ENCODE assay signal across 30 mouse cellular contexts in the genomic region with DNA sequence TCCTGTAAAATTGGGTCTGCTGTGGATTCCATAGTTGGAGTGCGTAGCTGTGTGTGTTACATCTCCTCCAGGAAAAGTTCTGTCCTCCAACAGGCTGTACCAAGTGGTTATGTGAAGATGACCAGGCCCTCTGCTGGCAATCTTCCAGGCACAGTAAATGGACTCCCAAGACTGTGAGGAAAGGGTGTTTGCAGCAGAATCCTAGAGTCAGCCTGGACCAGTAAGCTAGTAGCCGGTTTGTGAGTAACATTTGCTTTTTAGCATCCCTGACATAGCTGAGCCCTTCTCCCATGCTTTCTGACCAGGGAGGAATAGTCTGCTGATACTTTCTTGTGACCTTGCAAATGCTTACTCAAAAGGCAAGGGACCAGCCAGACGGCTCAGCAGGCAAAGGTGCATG. TPM values are rescaled to one million over a fixed set of nuclear protein-coding genes. Genes with fewer than 3 reads are reported as not detected.
DNase-seq lines count a peak whose midpoint lies in the region; ATAC-seq and TF ChIP-seq lines count a peak whose summit lies in the region.
"Had no signal": no experiment of that assay in that cellular context is flagged by ENCODE, and none has a peak within 500 bp of the region (broad histone marks: within the 10 kb centered on the region; RNA-seq: fewer than 3 reads in every experiment).

No protein-coding gene starts in this region.

- TF ChIP-seq CTCF in lung, embryonic 14.5 days (IDR thresholded peaks at IDR 0.05; ENCODE audit: low read depth): no peak
- TF ChIP-seq CTCF in intestine, postnatal 0 days (IDR thresholded peaks at IDR 0.05; ENCODE audit: low read depth): no peak

- TF ChIP-seq POLR2A in myocyte (IDR thresholded peaks at IDR 0.05; ENCODE audit: insufficient read length, low read depth): no peak

- no peak overlapping the region for H3ac ChIP-seq in myocyte (ENCODE audit: control insufficient read depth, insufficient read length)

- no peaks in the 10 kb centered on the region; the same call in 1 of the 2 replicates for H3K4me1 ChIP-seq in lung, embryonic 14.5 days (ENCODE audit: insufficient read depth)
- H3K4me1 ChIP-seq in intestine, postnatal 0 days (replicated peaks; ENCODE audit: control insufficient read depth, insufficient read depth, low read length): no peaks in the 10 kb centered on the region
- H3K4me1 ChIP-seq: heart, embryonic 10.5 days had no signal

- no peak overlapping the region for H3K27ac ChIP-seq in lung, embryonic 14.5 days (ENCODE audit: low read depth)
- no peak overlapping the region; the same call in 1 of the 2 replicates for H3K27ac ChIP-seq in intestine, postnatal 0 days (ENCODE audit: low read depth, low read length)
- H3K27ac ChIP-seq: embryonic facial prominence, embryonic 10.5 days; embryonic facial prominence, embryonic 13.5 days; forebrain, embryonic 10.5 days; forebrain, embryonic 13.5 days; heart, adult 2 months; heart, embryonic 10.5 days; heart, embryonic 13.5 days; hindbrain, embryonic 14.5 days; hindbrain, postnatal 0 days had no signal

- no peak overlapping the region for H3K9ac ChIP-seq in lung, embryonic 14.5 days
- H3K9ac ChIP-seq in intestine, postnatal 0 days (ENCODE audit: low read depth, low read length): no peak overlapping the region
- H3K9ac ChIP-seq: embryonic facial prominence, embryonic 13.5 days; forebrain, embryonic 13.5 days; heart, embryonic 13.5 days; hindbrain, embryonic 14.5 days had no signal

- DNase-seq in lung, embryonic 14.5 days: peak; percentile 47
- no peak for DNase-seq in lung, postnatal 36 days
- DNase-seq in A20 (ENCODE audit: low read depth, low spot score) (peak; percentile 23), ZHBTc4 (ENCODE audit: low read depth, low spot score) (peak; percentile 27)
- no peak for DNase-seq in adrenal gland, adult 18-20 months (ENCODE audit: low spot score in 2 of 2)
- no peak for DNase-seq in right cerebral cortex, adult 2 months (ENCODE audit: low spot score in 2 of 2)
- DNase-seq: adrenal gland, postnatal 10 days; adrenal gland, postnatal 36 days; cerebellum, adult 18-20 months; cerebellum, adult 9-11 months; cerebellum, postnatal 25 days; gastrocnemius, postnatal 10 days; gastrocnemius, postnatal 36 days; heart, adult 2 months; heart, postnatal 14 days; heart, postnatal 4 days had no signal

- H3K36me3 ChIP-seq in lung, embryonic 14.5 days (ENCODE audit: insufficient read depth): peaks cover 47% of the 10 kb centered on the region
- H3K36me3 ChIP-seq in myocyte (ENCODE audit: control insufficient read depth, insufficient read depth): peaks cover 45% of the 10 kb centered on the region
- peaks cover 5% of the 10 kb centered on the region; the same call in 1 of the 2 replicates for H3K36me3 ChIP-seq in intestine, postnatal 0 days (ENCODE audit: control insufficient read depth, insufficient read depth)

- ATAC-seq in lung, embryonic 14.5 days (ENCODE audit: insufficient read depth): peak; percentile 26; the same call in 1 of the 2 replicates
- ATAC-seq in intestine, postnatal 0 days: no peak
- ATAC-seq: activated CD4-positive, CD25-positive, alpha-beta regulatory T cell, adult 4 months; forebrain, embryonic 13.5 days; forebrain, embryonic 16.5 days; hindbrain, postnatal 0 days; inflammation-experienced regulatory T-cells, adult 6 months had no signal

- no peaks in the 10 kb centered on the region for H3K9me3 ChIP-seq in lung, embryonic 14.5 days (ENCODE audit: low read depth, low read length)
- no peaks in the 10 kb centered on the region for H3K9me3 ChIP-seq in intestine, postnatal 0 days (ENCODE audit: control insufficient read depth)
- H3K9me3 ChIP-seq: embryonic facial prominence, embryonic 10.5 days; embryonic facial prominence, embryonic 13.5 days; forebrain, embryonic 10.5 days; forebrain, embryonic 13.5 days; G1E; heart, embryonic 10.5 days; heart, embryonic 13.5 days had no signal

- no peak overlapping the region for H3K4me3 ChIP-seq in lung, embryonic 14.5 days (ENCODE audit: low read depth, low read length)
- no peak overlapping the region for H3K4me3 ChIP-seq in myocyte
- H3K4me3 ChIP-seq in intestine, postnatal 0 days (ENCODE audit: low read depth, low read length): no peak overlapping the region
- H3K4me3 ChIP-seq: embryonic facial prominence, embryonic 10.5 days; embryonic facial prominence, embryonic 13.5 days; forebrain, embryonic 10.5 days; forebrain, embryonic 13.5 days; heart, adult 2 months; heart, embryonic 10.5 days; heart, embryonic 13.5 days had no signal

- no peak overlapping the region for H3K4me2 ChIP-seq in lung, embryonic 14.5 days
- H3K4me2 ChIP-seq in myocyte (ENCODE audit: low read depth): no peak overlapping the region
- no peak overlapping the region for H3K4me2 ChIP-seq in intestine, postnatal 0 days (replicated peaks; ENCODE audit: low read depth)
- H3K4me2 ChIP-seq: embryonic facial prominence, embryonic 13.5 days; forebrain, embryonic 13.5 days; heart, embryonic 13.5 days; hindbrain, embryonic 14.5 days had no signal

- no peaks in the 10 kb centered on the region for H3K27me3 ChIP-seq in lung, embryonic 14.5 days (ENCODE audit: insufficient read depth, low read length)
- H3K27me3 ChIP-seq in myocyte (ENCODE audit: control insufficient read depth, insufficient read depth, insufficient read length): no peaks in the 10 kb centered on the region
- H3K27me3 ChIP-seq in intestine, postnatal 0 days (replicated peaks; ENCODE audit: control insufficient read depth, insufficient read depth, low read length): no peaks in the 10 kb centered on the region
- H3K27me3 ChIP-seq: embryonic facial prominence, embryonic 13.5 days; forebrain, embryonic 13.5 days; heart, embryonic 13.5 days had no signal

- peaks cover 12% of the 10 kb centered on the region for H3K79me2 ChIP-seq in myocyte (ENCODE audit: control insufficient read depth, insufficient read depth)

- 77% methylated on average over 3 of the region's 3 CpGs for WGBS in lung, embryonic 14.5 days
- WGBS in intestine, postnatal 0 days: 82% methylated on average over 3 of the region's 3 CpGs

TF ChIP-seq in myocyte, 11 proteins besides CTCF, POLR2A, EP300 and RAD21:
- TF ChIP-seq POLR2AphosphoS2 (IDR thresholded peaks at IDR 0.05; ENCODE audit: insufficient read length, low read depth): peak; percentile 61
- no peak for TF ChIP-seq MAX (IDR thresholded peaks at IDR 0.05; ENCODE audit: low read depth)
TF ChIP-seq in myocyte: peak in this region for 1.

RNA-seq across cellular contexts. Expression of a gene that starts 6.3 kb away (rescaled TPM):
- polyA plus RNA-seq in lung, embryonic 14.5 days (2014; fragmentation: Nextera tagmentation; extraction: Ambion mirVana): 737 and 751 TPM in 2 replicates
- polyA plus RNA-seq in myocyte (2012; fragmentation: generic; extraction: Trizol): 466 TPM
- total RNA-seq in adrenal gland, adult 18-20 months (2021): 100 to 1,000 TPM; 185 to 226 TPM
- polyA plus RNA-seq in intestine, postnatal 0 days (2015; fragmentation: Nextera tagmentation; extraction: Ambion mirVana): 191 and 196 TPM in 2 replicates

RNA-seq across cellular contexts. Expression of a gene that starts 17.8 kb away (rescaled TPM):
- 27.1 and 28.5 TPM in 2 replicates for polyA plus RNA-seq in lung, embryonic 14.5 days (2014; fragmentation: Nextera tagmentation; extraction: Ambion mirVana)
- 21.1 TPM for polyA plus RNA-seq in myocyte (2012; fragmentation: generic; extraction: Trizol)
- 10 to 100 TPM; 18.2 to 24.4 TPM for total RNA-seq in adrenal gland, adult 18-20 months (2021)
- 8.7 and 12.3 TPM in 2 replicates for polyA plus RNA-seq in intestine, postnatal 0 days (2015; fragmentation: Nextera tagmentation; extraction: Ambion mirVana)

Comparison
In these comparisons a context has a peak if more than half of its experiments do, and no peak if none do; other contexts are left out.
1. DNase-seq: peak in lung, embryonic 14.5 days (single experiment), A20 (single experiment) and ZHBTc4 (single experiment); none in lung, postnatal 36 days (single experiment), adrenal gland, adult 18-20 months (0 of 2) and right cerebral cortex, adult 2 months (0 of 2).